Mouse (Mus musculus) cerebellum, postnatal 4 days (tissue): ENCODE data around the gene Platr17.
"Not testable (repeated sequence)": the region's sequence is repeated elsewhere in the genome, so short reads cannot be mapped to it uniquely, and the experiment has no call there.

Experiments used
- DNase-seq, 2 experiments: peaks; one replicate each; pipeline ENCODE4 v3.0.0; 2022; ENCODE audit warnings: low spot score in 2 of 2, mixed read lengths in 1 of 2

Platr17 gene

DNA sequence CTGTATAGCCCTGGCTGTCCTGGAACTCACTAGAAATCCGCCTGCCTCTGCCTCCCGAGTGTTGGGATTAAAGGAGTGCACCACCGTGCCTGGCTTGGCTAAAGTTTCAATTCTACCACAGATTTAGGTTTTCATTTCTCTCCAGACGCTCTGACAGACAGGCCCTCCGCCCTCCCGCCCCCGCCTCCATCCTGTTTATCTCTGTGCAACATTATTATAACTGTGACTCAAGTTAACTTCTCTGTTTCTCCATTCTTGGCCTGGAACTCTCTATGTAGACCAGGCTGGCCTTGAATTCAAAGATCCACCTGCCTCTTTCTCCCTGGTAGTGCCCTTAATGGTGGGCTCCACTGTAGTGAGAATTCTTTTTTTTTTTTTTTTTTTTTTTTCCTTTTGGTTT lies 2.4 kb upstream of the Platr17 start:
- DNase-seq = no peak

GRCm38 (mm10) chr17:33903911-33904651 lies 854 bp upstream of the Platr17 start:
- not testable (repeated sequence) for DNase-seq

GRCm38 (mm10) chr17:33908331-33909076 lies 3.6 kb downstream of the Platr17 start:
- DNase-seq = peak in 1 of 2 experiments; percentile 57

- peak; percentile 97 to 98 for DNase-seq
These were observed 4.3 kb downstream of the Platr17 start, which contains the start of gene Daxx for GRCm38 (mm10) chr17:33909077-33909868. TSS of gene Daxx (plus strand) at chr17:33909414.

GRCm38 (mm10) chr17:33909869-33910250 lies 4.9 kb downstream of the Platr17 start:
- DNase-seq = no peak

DNA sequence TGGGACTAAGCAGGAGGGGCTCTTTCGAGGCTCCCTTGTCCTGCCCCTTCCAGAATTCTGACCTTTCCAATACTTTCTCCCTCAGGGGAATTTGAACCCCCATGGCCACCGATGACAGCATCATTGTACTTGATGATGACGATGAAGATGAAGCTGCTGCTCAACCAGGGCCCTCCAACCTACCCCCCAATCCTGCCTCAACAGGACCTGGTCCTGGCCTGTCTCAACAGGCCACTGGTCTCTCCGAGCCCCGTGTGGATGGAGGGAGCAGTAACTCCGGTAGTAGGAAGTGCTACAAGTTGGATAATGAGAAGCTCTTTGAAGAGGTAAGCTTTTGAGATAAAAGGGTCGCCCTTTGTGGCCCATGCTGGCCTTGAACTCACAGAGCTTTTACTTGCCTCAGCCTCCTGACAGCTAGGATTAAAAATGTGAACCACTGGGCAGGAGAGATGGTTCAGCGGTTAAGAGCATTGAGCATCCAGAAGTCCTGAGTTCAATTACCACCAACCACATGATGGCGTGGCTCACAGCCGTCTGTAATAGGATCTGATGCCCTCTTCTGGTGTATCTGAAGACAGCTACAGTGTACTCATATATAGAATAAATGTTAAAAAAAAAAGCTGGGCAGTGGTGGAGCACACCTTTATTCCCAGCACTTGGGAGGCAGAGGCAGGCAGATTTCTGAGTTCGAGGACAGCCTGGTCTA lies 5.6 kb downstream of the Platr17 start:
- no peak for DNase-seq

DNA sequence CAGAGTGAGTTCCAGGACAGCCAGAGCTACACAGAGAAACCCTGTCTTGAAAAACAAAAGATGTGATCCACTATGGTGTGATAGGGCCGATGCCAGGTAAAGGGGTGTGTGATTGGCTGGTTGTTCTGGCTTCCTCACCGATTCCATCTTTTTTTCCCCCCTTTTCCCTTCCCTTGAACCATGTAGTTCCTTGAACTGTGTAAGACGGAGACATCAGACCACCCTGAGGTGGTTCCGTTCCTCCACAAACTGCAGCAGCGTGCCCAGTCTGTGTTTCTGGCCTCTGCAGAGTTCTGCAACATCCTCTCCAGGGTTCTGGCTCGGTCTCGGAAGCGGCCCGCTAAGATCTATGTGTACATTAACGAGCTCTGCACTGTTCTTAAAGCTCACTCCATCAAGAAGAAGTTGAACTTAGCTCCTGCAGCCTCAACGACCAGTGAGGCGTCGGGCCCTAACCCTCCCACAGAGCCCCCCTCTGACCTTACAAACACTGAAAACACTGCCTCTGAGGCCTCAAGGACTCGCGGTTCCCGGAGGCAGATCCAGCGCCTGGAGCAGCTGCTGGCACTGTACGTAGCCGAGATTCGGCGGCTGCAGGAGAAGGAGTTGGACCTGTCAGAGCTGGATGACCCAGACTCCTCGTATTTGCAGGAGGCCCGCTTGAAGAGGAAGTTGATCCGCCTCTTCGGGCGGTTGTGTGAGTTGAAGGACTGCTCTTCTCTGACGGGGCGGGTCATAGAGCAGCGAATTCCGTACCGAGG lies 6.3 kb downstream of the Platr17 start:
- DNase-seq = no peak

- no peak for DNase-seq
These were observed 7.0 kb downstream of the Platr17 start for GRCm38 (mm10) chr17:33911813-33912414.

- DNase-seq = no peak
These were observed 8.3 kb downstream of the Platr17 start for GRCm38 (mm10) chr17:33913264-33913663.

DNA sequence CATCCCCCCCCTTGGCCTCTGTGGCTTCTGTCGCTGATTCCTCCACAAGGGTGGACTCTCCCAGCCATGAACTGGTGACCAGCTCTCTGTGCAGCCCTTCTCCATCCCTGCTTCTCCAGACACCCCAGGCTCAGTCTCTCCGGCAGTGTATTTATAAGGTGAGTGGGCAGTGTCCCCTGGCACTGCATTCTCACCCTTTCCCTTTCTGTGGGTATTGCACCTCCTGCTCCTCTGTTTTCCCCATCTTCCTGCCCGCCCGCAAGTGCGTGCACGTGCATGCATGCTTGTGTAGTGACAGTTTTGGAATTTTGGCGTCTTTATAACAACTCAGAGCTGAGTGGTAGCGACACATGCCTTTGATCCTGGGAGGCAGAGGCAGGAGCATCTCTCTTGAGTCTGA lies 9.0 kb downstream of the Platr17 start:
- DNase-seq = no peak

GRCm38 (mm10) chr17:33914969-33915391 lies 10.0 kb downstream of the Platr17 start:
- no peak for DNase-seq

GRCm38 (mm10) chr17:33915671-33916250 lies 10.8 kb downstream of the Platr17 start, which contains the start of the genes Tapbp and Zbtb22:
TSS of gene Tapbp (plus strand) at chr17:33915899.
TSS of gene Zbtb22 (plus strand) at chr17:33915904.
- DNase-seq = peak; percentile 87 to 95

DNA sequence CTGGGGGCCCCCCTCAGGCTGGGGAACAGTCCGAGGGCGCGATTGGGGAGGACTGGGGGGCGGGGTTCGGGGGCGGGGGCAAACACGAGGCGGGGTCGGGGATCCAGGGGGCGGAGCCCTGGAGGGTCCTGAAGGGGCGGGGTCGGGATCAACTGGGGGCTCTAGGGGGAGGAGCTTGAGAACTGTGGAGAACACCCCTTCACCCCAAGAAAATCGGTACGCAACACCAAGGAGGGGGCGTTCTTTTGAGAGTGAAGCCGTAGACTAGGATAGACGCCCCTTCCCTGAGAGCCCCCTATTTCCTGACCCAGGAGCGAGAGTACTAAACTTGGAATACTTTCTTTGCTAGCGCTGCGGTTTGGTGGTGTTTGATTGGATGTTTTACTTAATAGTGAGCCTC lies 11.4 kb downstream of the Platr17 start:
- no peak for DNase-seq

DNA sequence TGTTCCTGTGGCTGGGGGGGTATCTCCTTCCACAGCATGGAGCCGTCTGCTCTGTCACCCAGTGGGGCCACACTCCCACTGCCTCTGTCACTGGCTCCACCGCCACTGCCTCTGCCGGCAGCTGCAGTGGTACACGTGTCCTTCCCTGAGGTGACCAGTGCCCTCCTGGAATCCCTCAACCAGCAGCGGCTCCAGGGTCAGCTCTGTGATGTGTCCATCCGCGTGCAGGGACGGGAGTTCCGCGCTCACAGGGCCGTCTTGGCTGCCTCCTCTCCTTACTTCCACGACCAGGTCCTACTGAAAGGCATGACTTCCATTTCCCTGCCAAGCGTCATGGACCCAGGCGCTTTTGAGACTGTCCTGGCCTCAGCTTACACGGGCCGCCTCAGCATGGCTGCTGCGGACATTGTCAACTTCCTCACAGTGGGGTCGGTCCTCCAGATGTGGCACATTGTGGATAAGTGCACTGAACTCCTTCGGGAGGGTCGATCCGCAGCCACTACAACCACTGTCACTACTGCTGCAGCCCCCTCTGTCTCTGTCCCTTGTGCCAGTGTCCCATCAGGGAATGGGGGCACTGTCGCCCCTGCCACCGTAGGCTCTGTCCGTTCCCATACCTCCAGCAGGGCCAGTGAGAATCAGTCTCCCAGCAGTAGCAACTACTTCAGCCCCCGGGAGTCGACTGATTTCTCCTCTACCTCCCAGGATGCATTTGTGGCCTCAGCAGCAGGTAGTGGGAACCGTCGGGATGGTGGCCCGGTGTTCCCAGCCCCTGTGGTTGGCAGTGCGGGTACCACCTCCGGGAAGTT lies 12.1 kb downstream of the Platr17 start:
- DNase-seq = no peak

- DNase-seq = no peak
These were observed 12.8 kb downstream of the Platr17 start for GRCm38 (mm10) chr17:33917656-33918292.

- no peak for DNase-seq
These were observed 13.6 kb downstream of the Platr17 start for GRCm38 (mm10) chr17:33918293-33919203.
